Mouse (Mus musculus): ENCODE data around the gene Pwwp2a.

Gene Pwwp2a

DNA sequence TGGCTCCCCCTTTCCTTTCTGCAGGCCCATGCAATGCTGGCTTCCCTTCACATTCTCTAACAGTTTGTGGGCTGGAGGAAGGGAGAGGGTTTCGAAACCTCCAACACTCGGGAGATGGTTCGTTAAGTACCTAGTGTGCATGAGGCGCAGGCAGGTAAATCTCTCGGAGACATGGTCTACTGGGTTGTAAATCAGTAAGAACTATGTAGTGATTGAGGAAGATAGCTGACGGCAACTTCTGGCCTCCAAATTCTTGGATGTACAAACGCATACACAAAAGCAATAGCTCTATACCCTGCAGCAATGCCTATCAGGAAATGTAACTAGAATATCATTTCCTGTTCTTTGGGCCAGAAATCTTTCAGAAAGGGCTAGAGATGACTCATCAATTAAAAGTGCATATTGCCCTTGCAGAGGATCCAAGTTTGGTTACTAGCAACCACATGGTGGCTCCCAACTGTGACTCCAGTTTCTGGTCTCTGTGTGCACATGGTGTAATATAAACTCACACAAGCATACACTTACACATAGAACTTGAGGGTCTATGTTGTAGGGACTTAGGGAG lies 47.0 kb downstream of the Pwwp2a start:
- DNase-seq, result no peak

DNA sequence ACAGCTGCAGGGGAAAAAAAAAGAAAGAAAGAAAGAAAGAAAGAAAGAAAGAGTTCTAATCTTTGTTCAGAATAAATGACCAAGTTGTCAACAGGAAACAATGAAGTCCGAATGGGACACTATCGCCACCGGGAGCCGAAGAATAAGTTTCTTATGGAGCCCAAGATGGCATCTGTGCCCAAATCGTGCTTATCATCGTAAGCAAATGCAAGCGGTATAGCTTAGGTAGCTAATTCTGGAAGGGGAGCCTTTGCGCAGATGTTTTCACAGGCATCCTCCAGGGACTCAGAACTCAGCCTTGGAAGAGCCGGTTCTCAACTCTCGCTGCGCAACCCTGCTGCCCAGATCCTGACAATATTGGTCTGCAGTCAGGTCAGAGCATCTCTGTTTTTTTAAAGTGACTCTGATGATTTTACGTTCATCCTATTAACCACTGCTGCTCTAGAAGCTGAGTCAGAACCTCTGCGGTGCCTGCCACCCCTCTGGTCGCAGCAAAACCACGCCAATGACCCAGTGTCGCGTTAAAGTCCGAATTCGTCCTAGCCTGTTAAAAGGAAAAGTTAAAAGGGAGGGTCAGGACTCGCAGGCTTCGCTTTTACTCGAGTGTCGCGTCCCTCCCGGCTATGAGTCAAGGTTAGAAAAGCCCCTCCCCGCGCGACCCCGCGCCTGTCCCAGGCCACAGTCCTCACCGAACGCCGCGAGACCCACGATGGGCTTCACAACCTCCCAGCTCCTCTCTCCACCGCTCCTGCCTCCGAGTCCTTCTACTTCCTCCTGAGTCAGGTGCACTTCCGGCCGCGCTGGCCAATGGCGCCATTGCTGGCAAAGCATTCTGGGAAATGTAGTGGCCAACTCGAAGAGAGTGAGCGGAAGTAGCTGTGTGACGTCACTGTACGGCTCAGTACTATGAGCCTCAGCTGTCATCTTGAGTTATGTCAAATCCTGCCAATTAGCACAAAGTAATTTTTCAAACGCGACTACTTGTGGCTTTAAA lies 65.7 kb downstream of the Pwwp2a start, which contains the start of gene Ttc1:
Gene Ttc1, minus strand, starts transcription at position 776 of the 994 bp plus-strand sequence.
- peak; percentile 97 for DNase-seq

DNA sequence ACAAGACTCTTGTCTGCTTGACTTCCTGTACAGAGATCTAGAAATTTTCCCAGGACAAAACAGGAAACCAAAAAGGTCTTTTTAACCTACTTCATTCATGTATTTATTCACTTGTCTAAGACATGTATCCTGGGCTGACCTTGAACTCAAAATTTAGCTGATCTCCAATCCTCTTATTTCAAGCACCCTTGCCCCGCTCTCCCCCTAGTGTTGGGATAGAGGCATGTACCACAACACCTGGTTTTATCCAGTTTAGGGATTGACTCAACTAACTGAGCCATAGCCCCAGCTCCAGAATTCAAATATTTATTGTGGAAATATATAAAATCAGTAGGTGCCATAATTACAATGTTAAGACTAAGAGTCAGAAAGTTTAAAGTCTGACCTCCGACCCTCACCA lies 69.7 kb downstream of the Pwwp2a start:
- no peak for DNase-seq

DNA sequence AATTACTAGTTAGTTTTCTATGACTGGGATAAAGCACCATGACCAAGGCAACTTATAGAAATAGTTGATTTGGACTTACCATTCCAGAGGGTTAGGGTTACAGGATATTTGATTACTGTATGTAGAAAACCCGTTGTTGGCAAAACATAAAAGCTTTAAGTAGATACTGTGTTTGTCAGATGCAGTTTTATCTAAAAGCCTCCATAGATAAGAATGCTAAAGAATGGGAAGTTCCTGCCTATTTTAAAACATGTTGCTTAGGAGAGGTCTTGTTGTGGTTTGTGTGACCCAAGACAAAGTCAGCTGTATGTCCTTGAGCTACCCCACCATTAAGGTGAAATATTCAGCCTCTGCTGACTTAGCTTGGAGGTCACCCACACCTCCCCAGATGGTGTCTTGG lies 72.8 kb downstream of the Pwwp2a start:
- no peak for DNase-seq

DNA sequence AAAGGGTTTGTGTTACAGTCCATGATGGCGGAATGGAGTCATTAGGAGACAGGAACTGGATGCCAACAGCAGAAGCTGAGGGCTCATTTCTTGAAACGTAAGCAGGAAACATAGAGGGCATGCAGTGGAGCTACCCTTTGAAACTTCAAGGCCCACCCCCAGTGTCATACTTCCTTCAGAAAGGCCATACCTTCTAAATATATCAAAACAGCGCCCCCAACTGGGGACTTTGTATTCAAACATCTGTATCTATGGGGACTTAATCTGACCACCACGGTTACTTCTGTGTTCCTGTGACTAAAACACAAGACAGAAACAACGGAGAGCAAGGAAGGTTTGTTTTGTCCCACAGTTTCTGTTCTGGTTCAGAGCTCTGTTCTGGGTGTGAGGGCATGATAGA lies 73.6 kb downstream of the Pwwp2a start:
- DNase-seq, result no peak

DNA sequence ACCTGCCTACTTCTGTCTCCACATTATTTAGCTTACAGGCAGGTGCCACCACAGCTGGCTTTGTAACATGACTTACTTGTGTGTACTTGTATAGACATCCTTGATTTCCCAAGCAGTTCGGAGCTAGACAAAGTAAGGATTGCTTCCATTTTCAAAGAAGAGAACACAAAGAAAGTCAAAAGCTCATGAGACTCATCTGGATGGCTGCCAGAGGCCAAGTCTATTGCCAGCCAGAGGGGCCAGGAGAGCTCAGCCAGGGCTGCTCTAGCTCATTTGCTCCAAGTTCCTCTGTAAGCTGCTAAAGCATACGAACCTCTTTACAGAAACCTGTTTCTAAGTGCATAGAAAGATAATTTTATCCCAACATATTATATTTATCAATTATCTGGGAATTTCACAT lies 76.6 kb downstream of the Pwwp2a start:
- DNase-seq, result no peak

DNA sequence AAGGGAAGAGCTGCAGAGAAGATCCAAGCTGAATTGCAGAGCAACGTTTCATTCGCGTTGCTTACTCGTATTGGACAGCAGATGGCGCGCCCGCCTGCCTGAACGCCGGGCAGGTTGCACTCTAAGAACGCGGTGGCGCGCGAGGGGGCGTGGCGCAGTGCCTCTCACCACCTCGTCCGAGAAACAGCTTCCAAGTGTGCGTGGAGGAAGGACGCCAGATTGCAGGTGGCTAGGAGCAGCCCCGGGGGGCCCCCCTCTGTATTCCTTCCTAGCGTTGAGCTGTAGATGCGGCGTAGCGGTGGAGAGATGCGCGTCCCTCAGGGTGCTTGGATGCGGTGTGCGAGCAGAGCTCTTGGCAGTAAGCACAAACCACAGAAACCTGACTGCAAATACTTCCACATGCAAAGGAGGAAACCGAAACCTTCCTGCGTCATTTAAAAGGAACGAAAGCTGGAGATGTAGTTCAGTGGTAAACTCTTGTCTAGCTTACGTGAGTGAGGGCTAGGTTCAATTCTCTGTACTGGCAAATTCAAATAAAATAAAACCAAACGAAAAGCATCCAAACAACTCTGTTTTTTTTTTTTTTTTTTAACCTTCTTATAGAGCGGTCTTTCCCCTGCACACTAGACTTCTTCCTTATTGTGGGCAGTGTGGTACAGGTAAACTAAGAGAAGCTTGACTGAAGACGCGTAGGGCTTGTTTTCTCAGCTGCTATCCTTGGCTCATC lies 85.3 kb downstream of the Pwwp2a start:
- DNase-seq, result peak; percentile 81 to 83

DNA sequence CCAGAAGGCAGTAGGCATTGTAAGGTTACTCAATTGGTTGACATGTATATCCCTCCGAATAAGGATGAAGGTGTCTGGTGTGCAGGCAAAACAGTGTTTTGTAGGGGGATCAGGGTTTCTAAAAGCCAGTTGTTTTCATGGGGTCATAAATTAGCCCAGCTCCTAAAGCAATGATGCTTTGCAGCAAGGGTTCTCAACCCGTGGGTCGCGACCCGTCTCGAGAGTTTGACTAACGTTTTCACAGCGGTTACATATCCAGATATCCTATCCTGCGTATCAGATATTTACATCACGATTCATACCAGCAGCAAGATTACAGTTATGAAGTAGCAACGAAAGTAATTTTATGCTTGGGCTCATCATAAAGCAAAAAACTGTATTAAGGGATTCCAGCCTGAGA lies 86.0 kb downstream of the Pwwp2a start:
- DNase-seq, result no peak

DNA sequence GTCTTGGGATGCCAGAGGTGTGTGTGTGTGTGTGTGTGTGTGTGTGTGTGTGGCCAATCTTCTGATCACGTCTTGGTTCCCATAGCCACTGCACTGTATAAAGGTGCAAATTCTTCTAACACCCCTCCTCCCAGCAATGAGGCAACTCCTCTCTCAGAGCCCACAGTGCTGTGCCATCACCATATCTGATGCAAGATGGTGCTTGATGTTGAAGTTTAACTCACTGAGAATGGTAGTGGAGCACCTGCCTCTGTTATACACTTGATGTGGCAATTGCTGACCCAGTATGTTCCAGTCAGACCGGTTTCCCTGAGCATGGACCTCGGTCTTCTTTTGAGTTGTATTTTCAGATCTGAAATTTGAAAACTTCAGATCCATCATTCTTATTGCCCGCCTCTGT lies 88.3 kb downstream of the Pwwp2a start:
- peak in 1 of 2 experiments; percentile 24 for DNase-seq
